ENCODE assay signal across 15 mouse cellular contexts in the genomic region with DNA sequence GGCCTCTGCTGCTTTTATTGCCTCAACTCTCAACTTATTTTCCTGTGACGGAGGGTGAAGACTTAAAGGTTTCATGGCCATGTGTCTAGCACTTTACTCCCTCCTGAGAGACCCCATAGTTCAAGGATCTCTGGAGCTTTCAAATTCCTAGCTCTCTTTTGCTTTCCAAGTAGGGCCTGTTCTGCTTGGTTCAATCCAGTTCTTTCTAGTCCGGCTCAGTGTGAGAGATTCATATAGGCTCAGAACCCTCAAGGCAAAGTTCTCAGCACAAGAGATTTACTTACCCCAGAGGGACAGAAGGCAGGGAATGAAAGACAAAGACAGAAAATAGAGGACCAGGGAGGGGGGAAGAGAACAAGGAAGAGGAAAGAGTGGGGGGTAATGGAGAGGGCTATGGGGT.
"Had no signal": no experiment of that assay in that cellular context is flagged by ENCODE, and none has a peak within 500 bp of the region (broad histone marks: within the 10 kb centered on the region; RNA-seq: fewer than 3 reads in every experiment).

No protein-coding gene starts in this region.

- H3K4me3 ChIP-seq: kidney, embryonic 15.5 days; left cerebral cortex, adult 2 months; liver, embryonic 13.5 days; stomach, embryonic 15.5 days had no signal

- H3K4me1 ChIP-seq: liver, embryonic 13.5 days; stomach, embryonic 15.5 days had no signal

- H3K27ac ChIP-seq: kidney, embryonic 15.5 days; left cerebral cortex, adult 2 months; liver, embryonic 13.5 days; stomach, embryonic 15.5 days had no signal

- DNase-seq: kidney, postnatal 10 days; kidney, postnatal 36 days; layer of hippocampus, postnatal 36 days; liver, embryonic 13.5 days; lung, adult 2 months; lung, postnatal 14 days; lung, postnatal 4 days; midbrain, embryonic 14.5 days; right cerebral cortex, postnatal 25 days; spleen, adult 18-20 months; thymus, adult 18-20 months; thymus, postnatal 36 days had no signal
